Comparison of ENCODE assay signal across 8 mouse cellular contexts in the genomic region with DNA sequence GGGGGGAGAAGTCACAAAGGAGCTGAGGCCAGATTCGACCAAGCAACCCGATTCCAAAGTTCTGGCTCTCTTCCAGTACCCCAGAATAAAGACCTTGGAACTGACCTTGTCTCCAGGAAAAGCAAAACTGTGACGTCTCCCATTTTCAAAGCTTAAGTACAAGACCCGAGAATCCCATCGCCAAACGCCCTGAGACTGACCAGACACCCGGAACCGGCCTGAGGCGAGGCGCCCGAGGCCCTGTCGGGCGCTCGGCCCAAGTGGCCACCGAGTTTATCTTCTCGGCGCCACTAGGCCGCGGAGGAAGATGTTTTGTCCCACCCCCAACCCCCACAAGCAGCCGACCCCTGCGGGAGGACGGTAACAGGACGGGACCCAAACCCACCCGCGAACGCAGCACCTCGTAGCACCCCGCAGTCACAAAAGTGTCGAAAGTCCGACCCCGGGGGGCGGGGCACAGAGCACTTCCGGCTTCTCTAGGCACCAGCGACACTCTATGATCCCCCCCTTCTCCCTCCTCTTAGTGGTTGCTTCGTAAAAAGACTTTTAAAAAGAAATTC. TPM values are rescaled to one million over a fixed set of nuclear protein-coding genes. Genes with fewer than 3 reads are reported as not detected.
A peak's percentile ranks its signal among the peaks of the same experiment; 100 is the strongest.
DNase-seq lines count a peak whose midpoint lies in the region; ATAC-seq and TF ChIP-seq lines count a peak whose summit lies in the region.

A gene (minus strand): TSS at position 469 of the 560 bp plus-strand sequence.

- H3K36me3 ChIP-seq in hindbrain, postnatal 0 days (ENCODE audit: insufficient read depth, low read length), result no peaks in the 10 kb centered on the region
- H3K36me3 ChIP-seq in megakaryocyte, embryonic 14.5 days (replicated peaks; ENCODE audit: low read length), result peaks cover 39% of the 10 kb centered on the region

- peak within 1 kb of the TSS; percentile 96 for H3K27ac ChIP-seq in gastrocnemius, adult 2 months
- H3K27ac ChIP-seq in hindbrain, postnatal 0 days, result peak within 1 kb of the TSS; percentile 83
- H3K27ac ChIP-seq in left cerebral cortex, adult 2 months, result peak within 1 kb of the TSS; percentile 92

- intact Hi-C loops in gastrocnemius, adult 2 months (cut with DNase I), result loop anchor here (2.0 kb wide), 3 partner anchors 40 to 104 kb away; a partner anchor contains a TSS
- intact Hi-C loops in left cerebral cortex, adult 2 months (cut with DNase I), result loop anchor here (1.0 to 5.0 kb wide), 5 partner anchors 40 to 128 kb away; a partner anchor contains a TSS

- DNase-seq in WW6 (ENCODE audit: low read depth, low spot score), result peak; percentile 52
- DNase-seq in cerebellum, postnatal 4 days (ENCODE audit: low spot score in 2 of 2), result peak; percentile 56 to 81
- peak; percentile 90 for DNase-seq in gastrocnemius, adult 2 months
- DNase-seq in hindbrain, postnatal 0 days (ENCODE audit: low spot score), result peak; percentile 95
- peak; percentile 80 to 82 for DNase-seq in left cerebral cortex, adult 2 months (ENCODE audit: extremely low spot score in 1 of 2, low spot score in 2 of 2)
- peak; percentile 88 to 91 for DNase-seq in right cerebral cortex, postnatal 10 days (ENCODE audit: low spot score in 2 of 2)
- peak; percentile 85 for DNase-seq in urinary bladder, postnatal 25 days (ENCODE audit: low spot score)

- ATAC-seq in hindbrain, postnatal 0 days, result peak; percentile 96

- under 1% methylated on average over 35 of the region's 35 CpGs for WGBS in hindbrain, postnatal 0 days

- TF ChIP-seq CTCF in gastrocnemius, adult 2 months (IDR thresholded peaks at IDR 0.05), result no peak
- TF ChIP-seq CTCF in hindbrain, postnatal 0 days (IDR thresholded peaks at IDR 0.05; ENCODE audit: low read depth), result no peak
- no peak for TF ChIP-seq CTCF in left cerebral cortex, adult 2 months (IDR thresholded peaks at IDR 0.05)

- H3K4me3 ChIP-seq in gastrocnemius, adult 2 months, result peak within 1 kb of the TSS; percentile 96
- peak within 1 kb of the TSS; percentile 91 for H3K4me3 ChIP-seq in hindbrain, postnatal 0 days (ENCODE audit: low read length)
- peak within 1 kb of the TSS; percentile 66 for H3K4me3 ChIP-seq in left cerebral cortex, adult 2 months
- peak within 1 kb of the TSS; percentile 94 for H3K4me3 ChIP-seq in megakaryocyte, embryonic 14.5 days (replicated peaks)

- H3K4me2 ChIP-seq in hindbrain, postnatal 0 days (ENCODE audit: low read depth, low read length), result peak within 1 kb of the TSS; percentile 74

- no peaks in the 10 kb centered on the region for H3K9me3 ChIP-seq in hindbrain, postnatal 0 days (ENCODE audit: low read length)
- H3K9me3 ChIP-seq in megakaryocyte, embryonic 14.5 days, result no peaks in the 10 kb centered on the region

- H3K4me1 ChIP-seq in hindbrain, postnatal 0 days (ENCODE audit: insufficient read depth, low read length), result peaks cover 3% of the 10 kb centered on the region; the same call in 1 of the 2 replicates
- peaks cover 58% of the 10 kb centered on the region for H3K4me1 ChIP-seq in megakaryocyte, embryonic 14.5 days

- no peaks in the 10 kb centered on the region for H3K27me3 ChIP-seq in hindbrain, postnatal 0 days (ENCODE audit: insufficient read depth, low read length)
- no peaks in the 10 kb centered on the region for H3K27me3 ChIP-seq in megakaryocyte, embryonic 14.5 days (replicated peaks)

- H3K9ac ChIP-seq in hindbrain, postnatal 0 days (replicated peaks; ENCODE audit: low read length), result peak within 1 kb of the TSS; percentile 88

RNA-seq across cellular contexts. Expression of the gene that starts here (rescaled TPM):
- 10 to 100 TPM; 16.2 to 20.6 TPM for total RNA-seq in gastrocnemius, adult 2 months (2021)
- 36.4 and 47.1 TPM in 2 replicates for total RNA-seq in hindbrain, postnatal 0 days (2014; rRNA removed)
- polyA plus RNA-seq in hindbrain, postnatal 0 days (2015; fragmentation: Nextera tagmentation; extraction: Ambion mirVana), result 45.9 and 48.2 TPM in 2 replicates
- total RNA-seq in left cerebral cortex, adult 2 months (2021), result 10 to 100 TPM; 39.0 to 44.4 TPM
- 4.5 TPM in 1 of 2 replicates, not detected in the other for polyA plus RNA-seq in megakaryocyte, embryonic 14.5 days (2012; ENCODE audit: insufficient read depth, low replicate concordance)

Comparison
In these comparisons a context has a peak if more than half of its experiments do, and no peak if none do; other contexts are left out.
1. Peak in every context shown above with its lines: DNase-seq, ATAC-seq, H3K4me3 ChIP-seq and H3K27ac ChIP-seq.